Mouse (Mus musculus) left cerebral cortex, postnatal 25 days (tissue): ENCODE measurements around the gene Msh3. TPM values are rescaled to one million over a fixed set of nuclear protein-coding genes. Genes with fewer than 3 reads are reported as not detected.

Experiments used
- DNase-seq, 2 experiments: peaks; one replicate each; pipeline ENCODE4 v3.0.0; 2022; ENCODE audit warnings: low spot score in 2 of 2, mixed read lengths in 1 of 2
- intact Hi-C: fragments of 180-260 bp; cut with DNase I; formaldehyde crosslinking; loops from one replicate; pipeline ENCODE4 v1.15.1; 2025
- total RNA-seq, 2 experiments: library from RNA; stranded (reverse); gene quantifications; 2 replicates each; pipeline ENCODE4 v1.2.3; 2021

Msh3 gene
- total RNA-seq, 2 experiments from 2014 or later, result 22.7 to 24.9 TPM

DNA sequence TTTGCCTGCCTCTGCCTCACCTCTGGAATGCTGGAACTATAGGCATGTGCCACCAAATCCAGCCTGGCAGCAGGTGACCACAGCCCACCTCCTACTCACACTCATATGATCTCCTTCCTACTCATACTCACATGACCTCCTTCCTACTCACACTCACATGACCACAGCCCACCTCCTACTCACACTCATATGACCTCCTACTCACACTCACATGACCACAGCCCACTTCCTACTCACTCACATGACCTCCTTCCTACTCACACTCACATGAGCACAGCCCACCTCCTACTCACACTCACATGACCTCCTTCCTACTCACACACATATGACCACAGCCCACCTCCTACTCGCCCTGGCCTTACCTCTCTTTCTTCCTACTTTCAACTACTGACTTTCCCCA, 17.9 kb downstream of the Msh3 start:
- intact Hi-C loops, result loop anchor here (2.0 kb wide), 2 partner anchors 206 to 428 kb away; partner anchors contain the start of gene Rasgrf2
- DNase-seq, result no peak

GRCm38 (mm10) chr13:92332103-92332879, 22.5 kb downstream of the Msh3 start:
- intact Hi-C loops, result no loop called here

GRCm38 (mm10) chr13:92330621-92331020, 24.2 kb downstream of the Msh3 start:
- no peak for DNase-seq
- intact Hi-C loops, result no loop called here

More at GRCm38 (mm10) chr13:92332103-92332879, 22.5 kb downstream of the Msh3 start:
- DNase-seq, result no peak

DNA sequence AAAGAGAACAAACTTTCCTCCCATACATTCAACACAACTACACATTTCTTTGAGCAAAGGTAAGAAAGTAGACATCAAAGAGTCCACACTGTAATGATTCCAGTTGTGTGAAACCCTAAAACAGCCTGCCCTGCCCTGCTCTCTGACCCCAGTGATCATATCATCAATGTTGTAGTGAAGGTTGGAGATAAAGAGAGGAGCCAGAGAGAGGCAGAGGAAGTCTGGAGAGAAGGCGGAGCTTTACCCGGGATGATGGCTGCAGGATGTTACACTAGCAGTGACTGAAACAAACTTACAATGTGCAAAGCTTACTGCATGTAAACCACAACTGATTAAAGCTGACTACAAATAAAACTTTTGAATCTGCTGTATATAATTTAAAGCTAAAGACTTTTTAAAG, 26.8 kb downstream of the Msh3 start:
- no peak for DNase-seq
- intact Hi-C loops, result loop anchor here (5.0 kb wide), 1 partner anchor 81 kb away; no protein-coding TSS in a partner anchor

DNA sequence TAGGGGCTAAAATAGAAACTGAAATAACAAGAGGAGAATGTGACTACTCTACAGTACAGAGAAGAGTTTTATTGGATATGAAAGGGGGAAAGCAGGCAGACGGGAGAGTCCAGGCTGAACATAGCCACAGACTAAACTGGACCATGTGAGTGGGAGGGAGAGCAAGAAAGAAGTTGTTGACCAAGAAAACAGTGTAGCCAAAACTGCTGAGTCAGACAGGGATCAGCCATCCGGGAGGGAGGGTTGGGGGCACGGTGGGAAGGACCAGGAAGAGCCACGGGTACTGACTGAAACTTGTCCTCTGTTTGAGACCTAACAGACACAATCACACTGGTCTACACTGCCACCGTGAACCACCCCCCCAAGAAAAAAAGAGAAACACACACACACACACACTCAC, 28.8 kb downstream of the Msh3 start:
- intact Hi-C loops, result loop anchor here (5.0 kb wide), 1 partner anchor 79 kb away; no protein-coding TSS in a partner anchor

GRCm38 (mm10) chr13:92320770-92321169, 34.0 kb downstream of the Msh3 start:
- intact Hi-C loops, result no loop called here
- DNase-seq, result no peak

More for the DNA sequence above, 28.8 kb downstream of the Msh3 start:
- DNase-seq, result no peak

- no peak for DNase-seq
- intact Hi-C loops, result no loop called here
These were observed 40.2 kb downstream of the Msh3 start for GRCm38 (mm10) chr13:92314613-92315012.

- intact Hi-C loops, result no loop called here
- no peak for DNase-seq
These were observed 49.1 kb downstream of the Msh3 start, which contains the start of gene Gm20379 for GRCm38 (mm10) chr13:92305680-92306079. Gene Gm20379 (plus strand): TSS chr13:92305980.

- intact Hi-C loops, result no loop called here
- DNase-seq, result no peak
These were observed 50.5 kb downstream of the Msh3 start for GRCm38 (mm10) chr13:92304291-92304690.

GRCm38 (mm10) chr13:92303062-92303948, 51.5 kb downstream of the Msh3 start:
- intact Hi-C loops, result no loop called here
- no peak for DNase-seq

DNA sequence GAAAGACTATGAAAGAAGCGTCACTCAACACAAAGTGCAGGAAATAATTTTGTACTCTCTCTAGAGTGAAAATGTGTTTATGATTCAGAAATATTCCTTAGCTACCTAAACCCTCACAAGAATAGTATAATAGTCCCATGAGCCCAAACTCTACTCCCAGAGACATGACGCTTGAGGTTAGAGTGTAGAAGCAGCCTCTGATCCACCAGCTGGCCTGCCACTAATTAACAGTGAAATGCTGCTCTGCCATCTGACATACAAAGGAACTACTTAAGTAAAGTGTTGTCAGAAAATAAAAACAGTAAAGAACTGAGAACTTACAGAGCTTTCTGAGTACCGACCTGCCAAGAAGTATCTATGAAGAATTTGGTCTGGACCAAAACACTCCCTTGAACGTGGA, 52.3 kb downstream of the Msh3 start:
- DNase-seq, result no peak

GRCm38 (mm10) chr13:92301754-92302153, 53.0 kb downstream of the Msh3 start:
- no peak for DNase-seq
- intact Hi-C loops, result no loop called here

More for the DNA sequence above, 52.3 kb downstream of the Msh3 start:
- intact Hi-C loops, result no loop called here

DNA sequence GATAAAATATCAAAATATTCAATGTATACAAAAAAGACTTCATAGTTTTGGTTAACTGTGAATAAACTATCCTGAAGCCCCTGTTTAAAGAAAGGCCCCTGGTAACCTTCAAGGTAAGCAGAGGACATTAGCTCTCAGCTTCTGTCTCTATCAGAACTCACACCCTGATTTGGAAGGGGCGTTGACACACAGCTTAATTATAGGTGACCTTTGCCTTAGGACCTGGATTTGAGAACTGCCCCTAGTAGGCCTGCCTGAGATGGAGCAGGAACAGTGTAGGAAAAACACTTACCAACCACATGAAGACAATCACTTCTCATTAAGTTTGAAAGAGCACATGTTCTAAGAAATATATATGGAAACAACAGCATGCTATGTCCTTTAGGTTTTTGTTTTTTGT, 55.3 kb downstream of the Msh3 start:
- DNase-seq, result no peak
- intact Hi-C loops, result no loop called here

DNA sequence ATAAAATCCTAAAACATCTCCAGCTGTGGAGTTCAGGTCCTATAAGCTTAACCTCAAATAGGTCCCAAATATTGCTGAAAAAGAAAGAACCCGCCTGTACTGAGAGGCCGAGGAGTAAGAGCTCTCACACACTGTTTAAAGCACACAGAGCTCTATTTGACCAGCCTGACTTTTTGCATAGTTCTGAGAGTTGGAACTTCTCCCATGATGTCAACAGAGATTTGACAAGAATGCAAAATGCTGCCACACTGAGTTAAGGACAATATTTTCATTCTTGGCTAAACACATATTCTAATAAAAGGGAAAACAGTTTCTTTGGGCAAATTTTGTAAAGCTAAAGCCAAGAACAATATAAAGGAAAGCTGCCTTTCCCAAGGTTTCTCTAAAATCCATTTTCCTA, 57.8 kb downstream of the Msh3 start:
- intact Hi-C loops, result no loop called here
- no peak for DNase-seq

DNA sequence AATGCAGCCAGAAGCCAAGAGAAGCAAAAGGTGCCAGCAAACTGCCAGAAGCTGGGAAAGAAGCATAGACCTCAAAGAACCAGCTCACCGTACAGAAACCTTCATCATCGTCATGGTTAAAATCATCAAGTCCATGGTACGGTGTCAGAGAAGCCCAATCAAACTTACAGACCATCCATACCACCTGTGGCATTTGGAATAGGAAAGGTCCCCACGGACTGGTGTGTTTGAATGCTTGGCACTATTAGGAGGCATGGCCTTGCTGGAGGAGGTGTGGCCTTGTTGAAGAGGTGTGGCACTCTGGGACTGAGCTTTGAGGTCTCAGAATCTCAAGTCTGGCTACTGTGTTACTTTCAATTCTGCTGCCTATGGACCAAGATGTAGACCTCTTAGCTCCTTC, 58.3 kb downstream of the Msh3 start:
- DNase-seq, result no peak
- intact Hi-C loops, result no loop called here

- intact Hi-C loops, result no loop called here
- DNase-seq, result no peak
These were observed 60.9 kb downstream of the Msh3 start for GRCm38 (mm10) chr13:92293883-92294282.

GRCm38 (mm10) chr13:92291605-92292004, 63.2 kb downstream of the Msh3 start:
- no peak for DNase-seq
- intact Hi-C loops, result no loop called here

DNA sequence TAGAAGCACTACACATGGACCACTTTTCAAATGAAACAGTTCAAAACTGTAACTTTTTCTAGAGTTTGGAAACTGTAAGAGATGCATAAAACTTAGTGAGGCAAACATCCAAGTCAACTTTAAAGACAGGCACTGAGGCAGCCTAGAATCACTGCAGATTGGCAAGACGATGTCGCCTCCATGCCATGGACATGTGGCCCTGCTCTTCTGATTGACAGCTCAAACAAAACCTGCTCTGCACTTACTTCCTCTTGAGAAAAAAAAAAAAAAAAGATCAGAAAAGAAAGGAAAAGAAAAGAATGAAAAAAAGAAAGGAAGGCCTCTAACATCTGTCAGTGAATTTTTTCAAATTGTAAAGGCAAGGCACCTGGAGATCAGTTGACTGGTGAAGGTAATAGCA, 77.8 kb downstream of the Msh3 start:
- no peak for DNase-seq
- intact Hi-C loops, result no loop called here

DNA sequence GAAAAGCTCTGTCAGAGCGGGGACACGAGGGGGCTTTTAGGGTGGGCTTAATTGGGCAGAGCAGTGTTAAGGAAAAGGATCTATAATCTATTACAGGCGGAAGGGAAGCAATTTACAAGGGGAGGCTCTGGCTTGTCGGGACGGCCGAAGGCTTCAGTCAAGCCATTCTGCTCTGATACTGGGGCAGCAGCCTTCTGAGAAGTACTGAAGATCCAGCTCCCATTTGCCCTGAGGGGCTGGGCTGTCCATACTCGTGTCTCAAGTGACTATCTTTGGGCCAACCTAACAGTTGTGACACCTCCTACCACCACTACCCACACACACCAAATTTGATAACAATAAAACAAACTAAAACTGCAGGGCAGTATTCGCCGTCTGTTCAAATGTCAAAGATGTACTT, 79.5 kb downstream of the Msh3 start:
- DNase-seq, result no peak
- intact Hi-C loops, result no loop called here
